Comparison of ENCODE assay signal across 22 mouse cellular contexts in genomic region chr11:87707570-87707969, GRCm38 (mm10). TPM values are rescaled to one million over a fixed set of nuclear protein-coding genes. Genes with fewer than 3 reads are reported as not detected.
DNase-seq lines count a peak whose midpoint lies in the region; ATAC-seq lines count a peak whose summit lies in the region.
"Had no signal": no experiment of that assay in that cellular context is flagged by ENCODE, and none has a peak within 500 bp of the region (broad histone marks: within the 10 kb centered on the region; RNA-seq: fewer than 3 reads in every experiment).

No protein-coding gene starts in this region.

- no peaks in the 10 kb centered on the region for H3K36me3 ChIP-seq in hindbrain, embryonic 10.5 days
- H3K36me3 ChIP-seq in hindbrain, embryonic 13.5 days, result no peaks in the 10 kb centered on the region
- H3K36me3 ChIP-seq in midbrain, embryonic 10.5 days, result no peaks in the 10 kb centered on the region
- no peaks in the 10 kb centered on the region for H3K36me3 ChIP-seq in midbrain, embryonic 14.5 days (ENCODE audit: control insufficient read depth, insufficient read depth, low read length)
- H3K36me3 ChIP-seq: heart, embryonic 10.5 days; hindbrain, embryonic 15.5 days had no signal

- no peak overlapping the region for H3K9ac ChIP-seq in hindbrain, embryonic 13.5 days
- no peak overlapping the region for H3K9ac ChIP-seq in midbrain, embryonic 14.5 days (replicated peaks; ENCODE audit: low read length)
- H3K9ac ChIP-seq: forebrain, postnatal 0 days; hindbrain, embryonic 15.5 days had no signal

- no peak overlapping the region for H3K4me2 ChIP-seq in hindbrain, embryonic 13.5 days
- H3K4me2 ChIP-seq in midbrain, embryonic 14.5 days (ENCODE audit: low read length), result no peak overlapping the region
- H3K4me2 ChIP-seq: hindbrain, embryonic 15.5 days had no signal

- peaks cover 44% of the 10 kb centered on the region for H3K4me1 ChIP-seq in hindbrain, embryonic 10.5 days (replicated peaks)
- peaks cover 10% of the 10 kb centered on the region for H3K4me1 ChIP-seq in hindbrain, embryonic 13.5 days (replicated peaks)
- H3K4me1 ChIP-seq in midbrain, embryonic 10.5 days, result peaks cover 39% of the 10 kb centered on the region
- 0 out of 2 replicates have a peak, but pooled peaks cover 8% of the 10 kb centered on the region for H3K4me1 ChIP-seq in midbrain, embryonic 14.5 days (ENCODE audit: control insufficient read depth, insufficient read depth, low read length)

- H3K27me3 ChIP-seq in hindbrain, embryonic 10.5 days (ENCODE audit: insufficient read depth, poor library complexity, severe bottlenecking), result peaks cover 35% of the 10 kb centered on the region
- H3K27me3 ChIP-seq in hindbrain, embryonic 13.5 days, result peaks cover 31% of the 10 kb centered on the region
- peaks cover 44% of the 10 kb centered on the region for H3K27me3 ChIP-seq in midbrain, embryonic 10.5 days (ENCODE audit: low read depth, poor library complexity, severe bottlenecking)
- H3K27me3 ChIP-seq in midbrain, embryonic 14.5 days (ENCODE audit: control insufficient read depth, insufficient read depth, low read length), result no peaks in the 10 kb centered on the region
- H3K27me3 ChIP-seq: hindbrain, embryonic 15.5 days had no signal

- H3K9me3 ChIP-seq in hindbrain, embryonic 10.5 days, result no peaks in the 10 kb centered on the region
- H3K9me3 ChIP-seq in hindbrain, embryonic 13.5 days, result no peaks in the 10 kb centered on the region
- no peaks in the 10 kb centered on the region for H3K9me3 ChIP-seq in midbrain, embryonic 10.5 days (replicated peaks)
- H3K9me3 ChIP-seq in midbrain, embryonic 14.5 days (ENCODE audit: control insufficient read depth, low read length), result no peaks in the 10 kb centered on the region
- H3K9me3 ChIP-seq: heart, embryonic 10.5 days; hindbrain, embryonic 15.5 days had no signal

- no peak overlapping the region for H3K4me3 ChIP-seq in hindbrain, embryonic 10.5 days
- H3K4me3 ChIP-seq in hindbrain, embryonic 13.5 days, result no peak overlapping the region
- H3K4me3 ChIP-seq in midbrain, embryonic 10.5 days, result no peak overlapping the region
- H3K4me3 ChIP-seq in midbrain, embryonic 14.5 days (replicated peaks; ENCODE audit: low read depth, low read length), result no peak overlapping the region
- H3K4me3 ChIP-seq: heart, embryonic 10.5 days; hindbrain, embryonic 15.5 days had no signal

- peak; percentile 64 for DNase-seq in hindbrain, embryonic 10.5 days (ENCODE audit: low spot score)
- DNase-seq in midbrain, embryonic 10.5 days (ENCODE audit: low spot score), result peak; percentile 54
- DNase-seq in midbrain, embryonic 14.5 days, result no peak
- DNase-seq in embryo, embryonic 10.5 days (ENCODE audit: low spot score), result peak; percentile 40
- DNase-seq in layer of hippocampus, adult 11-12 months (ENCODE audit: low spot score), result no peak
- DNase-seq in adrenal gland, postnatal 36 days, result no peak
- DNase-seq: cerebellum, adult 9-11 months; forebrain, postnatal 0 days; gastrocnemius, postnatal 36 days; kidney, adult 18-20 months; layer of hippocampus, postnatal 36 days; left cerebral cortex, postnatal 4 days; liver; lung, adult 18-20 months; right cerebral cortex, postnatal 4 days had no signal

- no peak for ATAC-seq in hindbrain, embryonic 13.5 days (ENCODE audit: low FRiP score)
- no peak for ATAC-seq in midbrain, embryonic 14.5 days (ENCODE audit: low FRiP score, low TSS enrichment)
- peak; percentile 36; the same call in 1 of the 2 replicates for ATAC-seq in granulocyte monocyte progenitor cell, adult 5-6 weeks (replicated peaks; ENCODE audit: poor library complexity, severe bottlenecking)
- ATAC-seq: forebrain, postnatal 0 days had no signal

- WGBS in hindbrain, embryonic 10.5 days, result 25% methylated on average over 8 of the region's 8 CpGs
- 16% methylated on average over 8 of the region's 8 CpGs for WGBS in hindbrain, embryonic 13.5 days
- 44% methylated on average over 8 of the region's 8 CpGs for WGBS in midbrain, embryonic 10.5 days
- 13% methylated on average over 8 of the region's 8 CpGs for WGBS in midbrain, embryonic 14.5 days

- peak overlapping the region; percentile 64 for H3K27ac ChIP-seq in hindbrain, embryonic 10.5 days
- no peak overlapping the region for H3K27ac ChIP-seq in hindbrain, embryonic 13.5 days
- H3K27ac ChIP-seq in midbrain, embryonic 10.5 days (replicated peaks), result peak overlapping the region; percentile 29
- H3K27ac ChIP-seq in midbrain, embryonic 14.5 days (replicated peaks; ENCODE audit: low read depth, low read length), result no peak overlapping the region
- H3K27ac ChIP-seq: heart, embryonic 10.5 days; hindbrain, embryonic 15.5 days; kidney, postnatal 0 days; macrophage had no signal

RNA-seq across cellular contexts. Expression of gene Supt4a, which starts 29.8 kb away (rescaled TPM):
- 178 and 184 TPM in 2 replicates for polyA plus RNA-seq in hindbrain, embryonic 10.5 days (2016; fragmentation: Nextera tagmentation; extraction: Ambion mirVana)
- polyA plus RNA-seq in hindbrain, embryonic 13.5 days (2015; fragmentation: Nextera tagmentation; extraction: Ambion mirVana), result 143 and 150 TPM in 2 replicates
- 157 and 171 TPM in 2 replicates for polyA plus RNA-seq in midbrain, embryonic 10.5 days (2016; fragmentation: Nextera tagmentation; extraction: Ambion mirVana)
- polyA plus RNA-seq in midbrain, embryonic 14.5 days (2014; fragmentation: Nextera tagmentation; extraction: Ambion mirVana), result 150 and 163 TPM in 2 replicates
- total RNA-seq in granulocyte monocyte progenitor cell, adult 5-6 weeks (2014; fragmentation: Nextera tagmentation), result 130 and 136 TPM in 2 replicates
- 58.6 and 81.1 TPM in 2 replicates for total RNA-seq in granulocyte monocyte progenitor cell, adult 5-6 weeks (2017)
- total RNA-seq in adrenal gland, postnatal 36 days (2021), result 10 to 100 TPM; 60.5 to 90.0 TPM

RNA-seq across cellular contexts. Expression of gene Rnf43, which starts 45.0 kb away (rescaled TPM):
- polyA plus RNA-seq in hindbrain, embryonic 10.5 days (2016; fragmentation: Nextera tagmentation; extraction: Ambion mirVana), result 0.90 and 1.2 TPM in 2 replicates
- polyA plus RNA-seq in hindbrain, embryonic 13.5 days (2015; fragmentation: Nextera tagmentation; extraction: Ambion mirVana), result 0.71 and 0.75 TPM in 2 replicates
- polyA plus RNA-seq in midbrain, embryonic 10.5 days (2016; fragmentation: Nextera tagmentation; extraction: Ambion mirVana), result 0.95 and 1.3 TPM in 2 replicates
- 0.28 and 0.78 TPM in 2 replicates for polyA plus RNA-seq in midbrain, embryonic 14.5 days (2014; fragmentation: Nextera tagmentation; extraction: Ambion mirVana)
- 4.5 and 16.1 TPM in 2 replicates for total RNA-seq in granulocyte monocyte progenitor cell, adult 5-6 weeks (2014; fragmentation: Nextera tagmentation)
- 4.2 and 6.7 TPM in 2 replicates for total RNA-seq in granulocyte monocyte progenitor cell, adult 5-6 weeks (2017)
- 1 to 10 TPM; 6.2 to 8.9 TPM for total RNA-seq in adrenal gland, postnatal 36 days (2021)

RNA-seq across cellular contexts. Expression of gene Tspoap1, which starts 52.8 kb away (rescaled TPM):
- 7.8 and 10.5 TPM in 2 replicates for polyA plus RNA-seq in hindbrain, embryonic 10.5 days (2016; fragmentation: Nextera tagmentation; extraction: Ambion mirVana)
- polyA plus RNA-seq in hindbrain, embryonic 13.5 days (2015; fragmentation: Nextera tagmentation; extraction: Ambion mirVana), result 40.7 and 40.8 TPM in 2 replicates
- polyA plus RNA-seq in midbrain, embryonic 10.5 days (2016; fragmentation: Nextera tagmentation; extraction: Ambion mirVana), result 8.2 and 14.7 TPM in 2 replicates
- polyA plus RNA-seq in midbrain, embryonic 14.5 days (2014; fragmentation: Nextera tagmentation; extraction: Ambion mirVana), result 54.5 and 63.4 TPM in 2 replicates
- total RNA-seq in granulocyte monocyte progenitor cell, adult 5-6 weeks (2014; fragmentation: Nextera tagmentation), result 100 and 132 TPM in 2 replicates
- 51.8 and 56.2 TPM in 2 replicates for total RNA-seq in granulocyte monocyte progenitor cell, adult 5-6 weeks (2017)
- 1 to 10 TPM; 3.5 to 5.0 TPM for total RNA-seq in adrenal gland, postnatal 36 days (2021)
- polyA plus RNA-seq: heart, postnatal 0 days had no signal

Comparison
In these comparisons a context has a peak if more than half of its experiments do, and no peak if none do; other contexts are left out.
1. DNase-seq: peak in hindbrain, embryonic 10.5 days (single experiment), midbrain, embryonic 10.5 days (single experiment) and embryo, embryonic 10.5 days (single experiment); none in midbrain, embryonic 14.5 days (single experiment), layer of hippocampus, adult 11-12 months (single experiment) and adrenal gland, postnatal 36 days (0 of 2).
2. H3K27ac ChIP-seq: peak in hindbrain, embryonic 10.5 days (single experiment) and midbrain, embryonic 10.5 days (single experiment); none in hindbrain, embryonic 13.5 days (single experiment) and midbrain, embryonic 14.5 days (single experiment).